Mouse (Mus musculus): Measurements from ENCODE around the gene Olfr509.
"Not testable (repeated sequence)": the region's sequence is repeated elsewhere in the genome, so short reads cannot be mapped to it uniquely, and the experiment has no call there.

Olfr509 gene

GRCm38 (mm10) chr7:108651806-108652205 is at the start of gene Olfr509:
Gene Olfr509 (minus strand): TSS chr7:108651906.
- no peak for DNase-seq (ENCODE audit: low read depth, low spot score)

- no peak for DNase-seq (ENCODE audit: low read depth, low spot score)
Observed at GRCm38 (mm10) chr7:108678886-108679285, 27.2 kb upstream of the Olfr509 start.

GRCm38 (mm10) chr7:108671058-108671457 is 19.4 kb upstream of the Olfr509 start:
- no peak for DNase-seq (ENCODE audit: low read depth, low spot score)

DNA sequence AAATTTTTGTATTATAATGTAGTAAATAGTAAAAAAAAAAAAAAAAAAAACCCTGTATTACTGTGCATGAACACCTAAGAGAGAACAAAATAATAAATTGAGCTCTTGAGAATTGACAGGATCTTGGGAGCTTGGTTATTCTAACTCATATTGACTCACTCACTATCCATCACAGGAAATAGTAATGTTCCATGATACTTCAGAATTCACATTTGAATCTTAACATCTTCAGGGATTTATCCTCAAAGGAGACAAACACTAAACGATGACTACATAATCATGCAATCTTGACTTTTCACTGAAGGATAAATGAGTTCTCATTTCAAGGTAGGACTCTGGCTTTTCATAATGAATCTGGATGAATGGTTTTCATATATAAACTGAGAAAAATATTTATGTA is 14.4 kb upstream of the Olfr509 start, which contains the start of gene Olfr510:
TSS of gene Olfr510 (plus strand) at position 301 of the 400 bp plus-strand sequence.
- DNase-seq (ENCODE audit: low read depth, low spot score): no peak

DNA sequence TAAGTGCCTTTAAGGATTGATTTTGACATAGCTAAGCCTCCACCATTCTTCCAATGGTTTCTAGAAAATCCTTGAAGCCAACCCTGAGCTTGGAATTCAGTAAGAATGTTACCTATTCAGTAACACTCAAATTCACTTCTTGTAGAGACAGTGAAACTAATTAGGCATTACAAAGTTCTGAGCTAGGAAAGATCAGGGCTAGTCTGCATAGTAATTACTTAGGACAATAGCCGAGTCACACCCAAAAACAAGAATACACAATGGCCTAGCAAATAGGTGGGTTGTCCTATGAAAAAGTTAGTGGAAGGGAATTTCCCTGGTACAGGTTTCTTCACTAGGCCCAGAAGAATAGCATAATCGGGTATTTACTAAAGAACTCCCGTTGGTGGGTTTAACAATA is 10.7 kb upstream of the Olfr509 start:
- no peak for DNase-seq (ENCODE audit: low read depth, low spot score)

GRCm38 (mm10) chr7:108629694-108630093 is 22.0 kb downstream of the Olfr509 start, which contains the start of gene Olfr508:
Gene Olfr508 (plus strand): TSS chr7:108629994.
- DNase-seq (ENCODE audit: low read depth, low spot score): no peak

DNA sequence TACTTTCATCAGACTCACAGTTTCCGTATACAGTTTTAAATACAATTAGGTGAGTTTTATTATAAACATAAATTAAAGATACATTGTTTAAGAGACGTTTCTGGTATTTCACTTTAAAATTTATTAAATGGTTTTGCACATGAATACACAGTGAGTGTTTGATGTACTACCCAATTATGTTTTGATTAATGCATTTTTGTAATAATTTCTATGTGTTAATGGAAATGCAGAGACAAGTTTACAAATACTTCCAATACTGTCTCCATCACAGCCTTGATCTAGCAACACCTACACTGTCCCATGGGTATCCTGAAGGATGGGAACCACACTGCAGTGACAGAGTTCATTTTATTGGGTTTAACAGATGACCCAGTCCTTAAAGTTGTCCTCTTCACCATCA is 30.2 kb downstream of the Olfr509 start, which contains the start of gene Olfr507:
TSS of gene Olfr507 (plus strand) at position 301 of the 400 bp plus-strand sequence.
- no peak for DNase-seq (ENCODE audit: low read depth, low spot score)

- DNase-seq (ENCODE audit: low read depth, low spot score): not testable (repeated sequence)
Observed at GRCm38 (mm10) chr7:108616781-108617180, 34.9 kb downstream of the Olfr509 start.

GRCm38 (mm10) chr7:108614110-108614509 is 37.6 kb downstream of the Olfr509 start:
- DNase-seq (ENCODE audit: low read depth, low spot score): no peak

DNA sequence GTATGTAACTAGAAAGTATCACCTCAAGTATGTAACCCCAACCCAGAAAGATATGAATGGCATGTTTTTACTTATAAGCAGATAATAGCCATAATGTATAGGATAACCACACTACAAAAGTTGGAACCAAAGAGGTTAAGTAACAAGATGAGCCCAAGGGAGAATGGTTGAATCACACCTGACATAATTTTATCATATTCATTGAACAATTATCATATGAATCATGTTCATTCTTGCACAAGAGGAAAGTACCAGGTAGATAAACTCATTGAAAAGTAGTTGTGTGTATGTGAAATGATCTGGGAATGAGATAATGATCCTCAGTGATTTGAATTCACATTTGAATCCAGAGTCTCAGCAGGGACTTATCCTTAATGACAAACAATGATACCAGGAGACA is 41.2 kb downstream of the Olfr509 start, which contains the start of gene Olfr506:
TSS of gene Olfr506 (plus strand) at position 301 of the 400 bp plus-strand sequence.
- DNase-seq (ENCODE audit: low read depth, low spot score): no peak

DNA sequence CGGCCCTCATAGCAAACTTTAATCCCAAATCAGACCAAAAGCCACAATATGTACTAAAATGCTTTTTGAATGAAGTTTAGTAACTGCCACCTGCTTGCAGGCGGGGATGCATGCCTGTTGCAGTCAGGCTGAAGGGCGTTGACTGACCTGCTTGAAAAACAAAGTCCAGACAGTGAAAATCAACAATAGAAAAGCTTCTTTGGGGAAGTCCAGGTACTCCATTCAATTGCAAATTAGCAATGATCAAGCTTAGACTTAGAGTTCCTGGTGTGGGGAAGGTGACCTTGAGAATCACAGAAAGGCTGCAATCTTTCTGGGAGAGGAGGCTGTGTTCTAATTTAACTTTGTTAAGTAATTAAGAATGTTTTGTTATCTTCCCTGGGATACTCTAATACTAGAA is 49.8 kb downstream of the Olfr509 start:
- not testable (repeated sequence) for DNase-seq (ENCODE audit: low read depth, low spot score)

Measured in embryo, embryonic 11.5 days (tissue).